Mouse (Mus musculus): ENCODE data around the gene Cttnbp2. TPM values are rescaled to one million over a fixed set of nuclear protein-coding genes. Genes with fewer than 3 reads are reported as not detected.

The Cttnbp2 gene
- polyA plus RNA-seq, 1 experiment from 2014 or later: 16.8 TPM

DNA sequence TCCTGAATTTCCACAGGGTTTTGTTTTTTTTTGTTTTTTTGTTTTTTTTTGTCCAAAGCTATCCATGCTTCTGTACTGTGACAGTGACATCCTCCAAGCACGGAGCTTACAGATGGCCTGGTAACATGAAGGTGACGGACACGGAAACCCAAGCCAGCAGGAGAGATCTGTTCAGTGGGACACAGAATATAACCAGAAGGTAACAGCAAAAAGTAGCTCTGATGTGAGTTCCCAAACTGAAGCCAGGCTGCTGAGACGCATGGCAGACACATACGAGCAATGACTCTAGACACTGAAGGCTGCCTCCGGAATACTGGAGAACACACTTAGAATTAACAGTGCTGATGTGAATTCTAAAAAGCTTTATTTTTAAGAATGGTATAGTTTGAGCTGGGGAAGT, 89.8 kb downstream of the Cttnbp2 start:
- no peak for DNase-seq (ENCODE audit: low spot score)
- H3K27me3 ChIP-seq (ENCODE audit: insufficient read depth, poor library complexity, severe bottlenecking): no peaks in the 10 kb centered on the region
- no peaks in the 10 kb centered on the region for H3K36me3 ChIP-seq
- no peak overlapping the region for H3K4me3 ChIP-seq
- no peaks in the 10 kb centered on the region for H3K9me3 ChIP-seq
- WGBS: 86% methylated on average over 6 of the region's 6 CpGs
- no peak overlapping the region for H3K27ac ChIP-seq
- H3K4me1 ChIP-seq (replicated peaks): peaks cover 3% of the 10 kb centered on the region

DNA sequence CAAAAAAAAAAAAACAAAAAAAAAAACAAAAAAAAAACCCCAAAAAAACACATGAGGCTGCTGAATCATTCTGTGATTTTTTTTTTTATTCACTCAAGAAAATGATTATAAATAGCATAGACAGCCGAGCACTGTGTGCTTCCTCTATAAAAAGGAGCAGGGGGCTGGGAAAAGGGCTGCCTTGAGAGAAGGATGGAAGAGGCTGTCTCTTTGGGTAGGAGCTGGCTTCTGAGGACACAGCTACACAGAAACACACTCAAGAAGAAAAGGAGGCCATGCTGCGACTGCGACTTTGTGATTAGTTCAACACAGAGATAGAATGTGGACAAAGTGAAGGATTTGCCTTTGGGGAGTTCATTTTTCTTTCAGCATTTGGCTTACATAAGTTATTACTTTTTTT, 90.3 kb downstream of the Cttnbp2 start:
- H3K27me3 ChIP-seq (ENCODE audit: insufficient read depth, poor library complexity, severe bottlenecking): no peaks in the 10 kb centered on the region
- no peak for DNase-seq (ENCODE audit: low spot score)
- H3K9me3 ChIP-seq: no peaks in the 10 kb centered on the region
- H3K36me3 ChIP-seq: no peaks in the 10 kb centered on the region
- 80% methylated on average over 3 of the region's 3 CpGs for WGBS
- H3K4me1 ChIP-seq (replicated peaks): peaks cover 3% of the 10 kb centered on the region
- H3K4me3 ChIP-seq: no peak overlapping the region
- no peak overlapping the region for H3K27ac ChIP-seq

DNA sequence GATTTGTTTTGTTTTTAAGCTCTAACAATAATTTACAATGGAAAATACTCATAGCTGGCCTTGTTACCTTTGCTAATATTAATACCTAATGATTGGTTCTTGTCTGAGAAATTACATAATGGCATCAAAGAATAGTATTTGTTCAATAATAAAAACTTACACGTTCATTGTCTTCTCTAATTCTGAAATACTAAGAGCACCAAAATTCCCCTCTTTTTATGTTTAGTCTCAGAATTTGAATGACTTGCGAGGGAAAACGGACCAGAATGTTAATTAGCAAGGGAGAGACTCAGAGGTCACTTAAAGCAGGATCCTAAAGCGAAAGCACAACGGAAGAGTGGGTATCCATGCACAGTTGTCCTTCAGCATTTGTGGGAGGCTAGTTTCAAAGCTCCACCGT, 91.5 kb downstream of the Cttnbp2 start:
- Histone ChIP-seq H3K27me3 (ENCODE audit: insufficient read depth, poor library complexity, severe bottlenecking) (no peaks in the 10 kb centered on the region), H3K9me3 (no peaks in the 10 kb centered on the region), H3K36me3 (no peaks in the 10 kb centered on the region), H3K27ac (no peak overlapping the region), H3K4me3 (no peak overlapping the region), H3K4me1 (replicated peaks) (peaks cover 3% of the 10 kb centered on the region)
- no peak for DNase-seq (ENCODE audit: low spot score)
- 78% methylated on average over 6 of the region's 6 CpGs for WGBS

DNA sequence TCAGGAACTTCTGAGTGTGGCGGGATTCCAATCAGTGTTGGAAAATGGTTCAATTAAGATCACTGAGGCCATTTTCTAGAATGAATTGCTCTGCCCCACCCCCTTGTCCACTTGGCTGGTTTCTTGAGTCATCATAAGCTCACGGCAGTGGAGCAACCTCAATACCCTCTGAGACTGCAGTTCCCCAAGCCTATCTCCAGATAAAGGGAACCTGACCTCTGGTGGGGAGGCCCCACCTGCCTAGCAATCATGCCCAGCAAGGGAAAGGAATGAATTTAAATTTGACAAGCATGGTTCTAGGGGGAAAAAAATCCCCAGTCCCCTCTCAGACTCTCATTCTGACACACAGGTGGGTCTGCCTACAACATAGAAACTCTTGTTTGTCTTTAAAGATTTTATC, 93.1 kb downstream of the Cttnbp2 start:
- peaks cover 3% of the 10 kb centered on the region for H3K4me1 ChIP-seq (replicated peaks)
- no peak overlapping the region for H3K4me3 ChIP-seq
- 67% methylated on average over 2 of the region's 2 CpGs for WGBS
- H3K27ac ChIP-seq: no peak overlapping the region
- DNase-seq (ENCODE audit: low spot score): no peak
- no peaks in the 10 kb centered on the region for H3K9me3 ChIP-seq
- no peaks in the 10 kb centered on the region for H3K36me3 ChIP-seq
- H3K27me3 ChIP-seq (ENCODE audit: insufficient read depth, poor library complexity, severe bottlenecking): no peaks in the 10 kb centered on the region

DNA sequence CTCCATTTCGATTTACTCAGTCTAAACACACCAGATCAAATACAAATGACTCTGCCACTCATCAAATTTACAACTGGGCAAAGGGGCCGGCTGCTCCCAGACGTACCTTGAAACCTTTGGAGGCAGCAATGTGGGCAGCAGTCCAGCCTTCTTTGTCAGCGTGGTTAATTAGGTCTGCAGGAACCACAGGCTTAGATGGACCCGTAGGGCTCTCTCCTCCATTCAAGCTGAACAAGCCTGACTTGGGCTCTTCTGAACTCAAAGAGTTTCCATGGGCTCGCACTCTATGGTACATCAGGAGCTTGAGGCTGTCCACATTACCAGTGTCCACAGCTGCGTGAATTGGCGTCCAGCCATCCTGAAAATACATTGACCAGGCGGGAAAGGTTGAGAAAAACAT, 94.0 kb downstream of the Cttnbp2 start:
- Histone ChIP-seq H3K27me3 (ENCODE audit: insufficient read depth, poor library complexity, severe bottlenecking) (no peaks in the 10 kb centered on the region), H3K36me3 (no peaks in the 10 kb centered on the region), H3K4me3 (no peak overlapping the region), H3K27ac (no peak overlapping the region), H3K4me1 (replicated peaks) (peaks cover 3% of the 10 kb centered on the region), H3K9me3 (no peaks in the 10 kb centered on the region)
- DNase-seq (ENCODE audit: low spot score): no peak
- 76% methylated on average over 9 of the region's 9 CpGs for WGBS

DNA sequence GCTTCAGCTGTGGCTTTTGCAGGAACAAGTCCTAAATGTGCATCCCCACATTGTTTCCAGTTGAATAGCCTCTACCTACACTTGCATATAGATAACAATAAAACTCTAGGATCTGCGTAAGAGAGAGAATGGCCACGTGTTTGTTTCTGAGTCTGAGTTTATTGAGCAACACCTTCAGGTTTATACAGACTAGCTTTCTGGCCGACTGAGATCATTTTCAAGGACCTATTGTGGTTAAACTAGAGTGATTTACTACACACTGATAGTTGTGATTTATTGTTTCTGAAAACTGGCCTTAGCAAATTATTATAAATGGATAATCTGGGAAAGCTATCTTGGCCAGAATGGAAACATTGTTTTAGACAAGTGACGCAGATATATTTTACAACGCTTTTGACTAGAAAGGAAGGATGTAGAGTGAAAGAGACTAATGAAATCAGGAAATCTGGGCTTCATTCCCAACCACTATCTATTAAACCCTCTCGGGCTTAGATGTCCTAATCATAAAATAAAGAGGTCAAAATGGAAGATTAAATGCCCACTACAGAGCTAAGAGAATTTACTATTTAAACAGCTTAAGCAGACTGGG, 96.7 kb downstream of the Cttnbp2 start:
- Histone ChIP-seq H3K27me3 (ENCODE audit: insufficient read depth, poor library complexity, severe bottlenecking) (no peaks in the 10 kb centered on the region), H3K36me3 (no peaks in the 10 kb centered on the region; the same call in 1 of the 2 replicates), H3K4me1 (replicated peaks) (peaks cover 3% of the 10 kb centered on the region), H3K4me3 (no peak overlapping the region), H3K9me3 (no peaks in the 10 kb centered on the region), H3K27ac (no peak overlapping the region)
- DNase-seq (ENCODE audit: low spot score): no peak
- 88% methylated on average over 6 of the region's 6 CpGs for WGBS

DNA sequence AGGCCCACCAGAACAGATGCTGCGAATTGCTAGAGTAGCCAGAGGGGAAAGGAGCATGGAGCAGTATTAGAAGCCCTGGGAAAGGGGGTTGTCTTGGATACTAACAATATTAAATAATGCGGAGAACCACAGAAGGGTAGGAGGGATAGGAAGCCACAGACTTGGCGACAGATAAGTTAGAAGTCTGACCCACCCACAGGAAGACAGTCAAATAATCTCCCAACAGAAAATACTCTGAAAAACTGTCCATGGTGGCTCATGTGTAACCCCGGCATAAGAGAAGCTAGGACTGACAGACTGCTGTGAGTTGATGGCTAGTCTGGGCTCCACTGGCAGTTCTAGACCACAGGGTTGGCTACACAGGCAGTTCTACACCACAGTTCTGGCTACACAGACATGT, 98.7 kb downstream of the Cttnbp2 start:
- Histone ChIP-seq H3K4me1 (replicated peaks) (no peaks in the 10 kb centered on the region), H3K36me3 (no peaks in the 10 kb centered on the region; the same call in 1 of the 2 replicates), H3K27ac (no peak overlapping the region), H3K4me3 (no peak overlapping the region), H3K9me3 (no peaks in the 10 kb centered on the region), H3K27me3 (ENCODE audit: insufficient read depth, poor library complexity, severe bottlenecking) (no peaks in the 10 kb centered on the region)
- no peak for DNase-seq (ENCODE audit: low spot score)
- WGBS: 85% methylated on average over 4 of the region's 4 CpGs

DNA sequence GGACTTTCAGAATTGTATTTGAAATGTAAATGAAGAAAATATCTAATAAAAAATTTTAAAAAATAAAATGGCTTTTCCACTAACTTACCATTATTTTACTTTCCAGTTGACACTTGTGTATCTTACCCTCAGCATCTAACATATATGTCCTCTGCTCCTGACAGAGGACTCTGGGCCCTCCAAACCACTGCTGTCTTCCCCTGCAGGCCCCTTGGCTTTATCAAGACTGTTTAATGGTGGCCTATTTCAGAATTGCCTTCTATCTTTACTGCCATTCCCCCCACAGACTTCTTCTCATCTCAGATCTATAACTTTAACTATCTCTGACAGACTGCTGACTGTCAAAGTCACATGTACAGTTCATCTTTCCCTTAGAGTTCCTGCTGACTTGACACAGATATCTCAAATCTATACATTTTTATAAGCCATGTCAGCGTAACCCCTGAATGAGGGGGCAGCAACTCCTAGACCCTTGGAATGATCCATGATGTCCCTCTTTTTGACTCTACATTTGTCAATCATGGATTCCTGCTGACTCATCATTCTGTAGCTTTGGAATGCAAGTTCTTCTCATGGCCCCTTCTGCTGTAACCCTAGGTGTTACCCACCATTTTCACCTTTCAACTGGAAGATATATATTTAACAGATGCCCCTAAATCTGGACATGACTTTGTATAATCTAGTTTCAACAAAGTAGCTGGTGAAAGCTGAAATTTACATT, 103.0 kb downstream of the Cttnbp2 start:
- DNase-seq (ENCODE audit: low spot score): no peak
- Histone ChIP-seq H3K4me3 (no peak overlapping the region), H3K27me3 (ENCODE audit: insufficient read depth, poor library complexity, severe bottlenecking) (no peaks in the 10 kb centered on the region), H3K27ac (no peak overlapping the region), H3K4me1 (replicated peaks) (no peaks in the 10 kb centered on the region), H3K9me3 (no peaks in the 10 kb centered on the region), H3K36me3 (no peaks in the 10 kb centered on the region; the same call in 1 of the 2 replicates)
- WGBS: 96% methylated on average over 1 of the region's 1 CpGs

DNA sequence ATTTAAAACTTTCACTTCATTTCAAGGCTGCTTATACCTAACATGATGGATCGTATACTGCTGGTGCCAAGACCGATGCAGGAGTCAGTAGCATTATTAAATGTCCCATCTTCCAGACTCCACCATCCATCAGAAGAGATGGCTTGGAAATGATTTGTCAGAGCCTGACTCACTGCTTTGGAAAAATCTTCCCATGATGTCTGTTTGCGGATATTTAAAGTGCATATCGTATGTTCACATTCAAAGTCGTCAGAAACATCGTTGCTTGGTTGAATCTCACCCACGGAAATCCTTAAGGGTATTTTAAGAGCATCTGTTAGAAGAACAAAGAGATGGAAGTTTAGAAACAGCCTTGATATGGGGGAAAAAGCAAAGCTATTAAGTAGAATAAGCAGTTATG, 106.2 kb downstream of the Cttnbp2 start:
- H3K27me3 ChIP-seq (ENCODE audit: insufficient read depth, poor library complexity, severe bottlenecking): no peaks in the 10 kb centered on the region
- no peaks in the 10 kb centered on the region for H3K4me1 ChIP-seq (replicated peaks)
- H3K36me3 ChIP-seq: peaks cover 5% of the 10 kb centered on the region; the same call in 1 of the 2 replicates
- no peak overlapping the region for H3K27ac ChIP-seq
- no peak overlapping the region for H3K4me3 ChIP-seq
- DNase-seq (ENCODE audit: low spot score): no peak
- no peaks in the 10 kb centered on the region for H3K9me3 ChIP-seq
- 95% methylated on average over 7 of the region's 7 CpGs for WGBS

DNA sequence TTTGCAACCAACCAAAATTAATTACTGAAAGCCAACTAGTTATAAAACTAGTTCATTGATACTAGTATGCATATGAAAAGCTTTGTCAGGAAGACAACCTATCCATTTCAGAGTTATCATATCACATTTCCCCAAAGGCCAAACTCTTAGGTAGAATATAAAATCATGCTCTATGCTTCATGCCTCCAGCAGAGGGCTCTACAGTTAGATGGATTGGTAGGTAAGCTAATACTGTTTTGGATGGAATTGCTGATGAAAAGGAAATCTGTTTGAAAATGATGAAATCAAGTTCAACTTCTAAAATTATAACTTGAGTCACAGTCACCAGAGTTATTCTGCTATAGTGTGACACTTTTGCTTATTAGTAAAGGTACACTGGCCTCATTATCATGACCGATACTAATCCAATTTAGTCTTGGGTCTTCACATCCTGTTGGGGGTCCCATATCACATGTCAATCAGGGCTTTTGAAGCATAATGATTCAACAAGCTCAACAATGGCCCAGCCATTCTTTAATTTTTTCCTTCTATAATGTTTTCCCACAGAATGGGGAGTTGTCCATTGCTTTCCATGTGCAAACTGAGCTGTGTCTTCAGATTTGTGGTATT, 113.5 kb downstream of the Cttnbp2 start:
- H3K36me3 ChIP-seq: peaks cover 5% of the 10 kb centered on the region; the same call in 1 of the 2 replicates
- no peak overlapping the region for H3K27ac ChIP-seq
- WGBS: 69% methylated on average over 1 of the region's 1 CpGs
- DNase-seq (ENCODE audit: low spot score): no peak
- H3K4me1 ChIP-seq (replicated peaks): 0 out of 2 replicates have a peak, but pooled peaks cover 4% of the 10 kb centered on the region
- H3K9me3 ChIP-seq: no peaks in the 10 kb centered on the region
- no peaks in the 10 kb centered on the region for H3K27me3 ChIP-seq (ENCODE audit: insufficient read depth, poor library complexity, severe bottlenecking)
- H3K4me3 ChIP-seq: no peak overlapping the region

DNA sequence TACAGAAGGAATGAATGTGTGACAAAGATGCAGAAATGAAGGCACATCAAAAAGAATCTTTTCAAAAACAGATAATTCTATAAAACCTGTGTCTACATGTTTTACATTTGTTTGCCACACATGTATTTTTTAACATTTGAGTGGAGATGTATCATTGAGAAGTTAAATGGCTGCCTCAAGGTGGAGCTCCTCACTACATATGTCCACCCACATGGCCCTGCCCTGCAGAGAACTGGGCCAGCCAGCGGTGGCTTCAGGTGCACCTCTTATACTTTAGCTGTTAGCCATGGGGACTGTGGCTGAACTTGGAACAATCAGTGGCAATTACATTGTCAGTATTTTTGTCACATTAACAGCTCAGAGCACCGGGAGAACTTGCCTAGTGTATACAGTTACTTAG, 133.3 kb downstream of the Cttnbp2 start:
- no peaks in the 10 kb centered on the region for H3K4me1 ChIP-seq (replicated peaks)
- H3K4me3 ChIP-seq: no peak overlapping the region
- peaks cover 9% of the 10 kb centered on the region; the same call in 1 of the 2 replicates for H3K36me3 ChIP-seq
- H3K27ac ChIP-seq: no peak overlapping the region
- no peak for DNase-seq (ENCODE audit: low spot score)
- H3K9me3 ChIP-seq: no peaks in the 10 kb centered on the region
- WGBS: 79% methylated on average over 2 of the region's 2 CpGs
- H3K27me3 ChIP-seq (ENCODE audit: insufficient read depth, poor library complexity, severe bottlenecking): no peaks in the 10 kb centered on the region

DNA sequence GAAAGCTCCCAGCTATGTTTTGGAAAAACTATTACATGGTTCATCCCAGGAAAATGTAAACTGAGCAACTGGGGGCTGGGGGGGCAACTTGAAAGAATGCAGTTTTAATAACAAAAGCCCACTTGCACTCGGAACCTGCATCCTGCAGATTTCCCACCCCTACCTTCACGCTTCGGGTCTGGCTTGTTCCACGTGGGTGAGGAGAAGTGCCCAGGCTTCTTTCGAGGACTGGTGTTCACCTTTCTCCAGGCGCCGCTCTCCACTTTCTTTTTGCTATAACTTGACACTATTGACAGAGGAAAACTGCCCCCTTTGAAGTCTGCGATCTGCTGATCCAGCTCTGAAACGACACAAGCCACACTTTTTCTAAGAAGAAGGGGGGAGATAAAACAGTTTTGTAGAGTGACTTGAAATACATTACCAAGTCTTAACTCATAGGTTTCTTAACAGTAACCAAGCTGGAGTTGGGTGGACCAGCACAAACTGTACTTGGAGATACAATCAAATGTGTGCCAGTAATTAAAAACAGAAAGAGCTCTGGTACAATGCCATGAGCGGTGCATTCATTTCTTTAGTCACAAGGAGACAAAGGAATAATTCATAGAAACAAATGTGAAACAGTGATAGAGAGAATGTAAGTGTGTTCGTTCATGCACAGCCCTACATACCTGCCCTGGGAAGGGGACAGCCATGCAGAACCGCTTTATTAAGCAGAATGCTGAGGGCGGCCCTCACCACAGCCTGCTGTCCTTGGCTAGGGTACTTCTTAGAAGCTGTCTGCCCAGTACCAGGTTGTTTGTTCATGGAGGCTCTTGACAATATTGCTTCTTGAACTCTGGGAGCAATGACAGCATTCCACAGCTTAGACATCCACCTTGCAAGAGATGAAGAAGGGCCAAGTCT, 134.1 kb downstream of the Cttnbp2 start:
- H3K36me3 ChIP-seq: peaks cover 9% of the 10 kb centered on the region; the same call in 1 of the 2 replicates
- H3K27me3 ChIP-seq (ENCODE audit: insufficient read depth, poor library complexity, severe bottlenecking): no peaks in the 10 kb centered on the region
- no peak overlapping the region for H3K4me3 ChIP-seq
- H3K4me1 ChIP-seq (replicated peaks): no peaks in the 10 kb centered on the region
- no peak for DNase-seq (ENCODE audit: low spot score)
- H3K9me3 ChIP-seq: no peaks in the 10 kb centered on the region
- H3K27ac ChIP-seq: no peak overlapping the region
- WGBS: 79% methylated on average over 13 of the region's 13 CpGs
